Mouse (Mus musculus) embryonic facial prominence, embryonic 15.5 days (tissue): Measurements from ENCODE around the gene Pde6h. TPM values are rescaled to one million over a fixed set of nuclear protein-coding genes. Genes with fewer than 3 reads are reported as not detected.
A peak's percentile ranks its signal among the peaks of the same experiment; 100 is the strongest.

ENCODE experiments used
- ATAC-seq: fragments of 200-750 bp; cut with Nextera tagmentation; 2 replicates; pipeline ENCODE4 v1.8.0; 2017; ENCODE audit warnings: low read depth, moderate TSS enrichment; ENCODE audit not compliant: insufficient number of reproducible peaks, low FRiP score, low TSS enrichment
- H3K27ac ChIP-seq: fragments of 300-500 bp; sonication (generic); replicated peaks from 2 replicates; pipeline ENCODE4 v1.5.1; 2015; ENCODE audit warnings: mild to moderate bottlenecking, inconsistent platforms
- H3K27me3 ChIP-seq: fragments of 300-500 bp; sonication (generic); 2 replicates; pipeline ENCODE4 v1.6.1; 2015; ENCODE audit warnings: inconsistent platforms
- H3K36me3 ChIP-seq: fragments of 300-500 bp; sonication (generic); 2 replicates; pipeline ENCODE4 v1.6.1; 2015; ENCODE audit warnings: mild to moderate bottlenecking, inconsistent platforms
- H3K4me1 ChIP-seq: fragments of 300-500 bp; sonication (generic); 2 replicates; pipeline ENCODE4 v1.6.1; 2015; ENCODE audit warnings: inconsistent platforms
- H3K4me2 ChIP-seq: fragments of 300-500 bp; sonication (generic); replicated peaks from 2 replicates; pipeline ENCODE4 v1.6.1; 2015; ENCODE audit warnings: mild to moderate bottlenecking, inconsistent platforms
- H3K4me3 ChIP-seq: fragments of 300-500 bp; sonication (generic); replicated peaks from 2 replicates; pipeline ENCODE4 v1.5.1; 2015; ENCODE audit warnings: mild to moderate bottlenecking, inconsistent platforms
- H3K9ac ChIP-seq: fragments of 300-500 bp; sonication (generic); 2 replicates; pipeline ENCODE4 v1.6.1; 2015; ENCODE audit warnings: inconsistent platforms
- H3K9me3 ChIP-seq: fragments of 300-500 bp; sonication (generic); replicated peaks from 2 replicates; pipeline ENCODE4 v1.6.1; 2016; ENCODE audit warnings: inconsistent platforms
- WGBS: fragments of 180-500 bp; shearing (Covaris S2); methylation state at CpG from one replicate; pipeline ENCODE4 v1.1.7; 2015; 5-methylcytosine and 5-hydroxymethylcytosine counted together
- polyA plus RNA-seq: library from polyadenylated mRNA; unstranded; fragments of >200 nt; fragmentation: Nextera tagmentation; extraction: Ambion mirVana; gene quantifications from 2 replicates; pipeline ENCODE4 v1.2.1, GENCODE M21; 2015

The Pde6h gene
- polyA plus RNA-seq, 1 experiment from 2014 or later: not detected

- H3K4me2 ChIP-seq: no peak overlapping the region
- no peak overlapping the region for H3K9ac ChIP-seq
- WGBS: 83% methylated on average over 3 of the region's 3 CpGs
- no peaks in the 10 kb centered on the region for H3K36me3 ChIP-seq
- no peaks in the 10 kb centered on the region for H3K9me3 ChIP-seq
- no peak for ATAC-seq
- no peak overlapping the region for H3K4me3 ChIP-seq
- no peaks in the 10 kb centered on the region for H3K27me3 ChIP-seq
- H3K27ac ChIP-seq: no peak overlapping the region
- no peaks in the 10 kb centered on the region; the same call in 1 of the 2 replicates for H3K4me1 ChIP-seq
Measured at GRCm38 (mm10) chr6:136999009-136999408, 75.4 kb downstream of the Pde6h start.

DNA sequence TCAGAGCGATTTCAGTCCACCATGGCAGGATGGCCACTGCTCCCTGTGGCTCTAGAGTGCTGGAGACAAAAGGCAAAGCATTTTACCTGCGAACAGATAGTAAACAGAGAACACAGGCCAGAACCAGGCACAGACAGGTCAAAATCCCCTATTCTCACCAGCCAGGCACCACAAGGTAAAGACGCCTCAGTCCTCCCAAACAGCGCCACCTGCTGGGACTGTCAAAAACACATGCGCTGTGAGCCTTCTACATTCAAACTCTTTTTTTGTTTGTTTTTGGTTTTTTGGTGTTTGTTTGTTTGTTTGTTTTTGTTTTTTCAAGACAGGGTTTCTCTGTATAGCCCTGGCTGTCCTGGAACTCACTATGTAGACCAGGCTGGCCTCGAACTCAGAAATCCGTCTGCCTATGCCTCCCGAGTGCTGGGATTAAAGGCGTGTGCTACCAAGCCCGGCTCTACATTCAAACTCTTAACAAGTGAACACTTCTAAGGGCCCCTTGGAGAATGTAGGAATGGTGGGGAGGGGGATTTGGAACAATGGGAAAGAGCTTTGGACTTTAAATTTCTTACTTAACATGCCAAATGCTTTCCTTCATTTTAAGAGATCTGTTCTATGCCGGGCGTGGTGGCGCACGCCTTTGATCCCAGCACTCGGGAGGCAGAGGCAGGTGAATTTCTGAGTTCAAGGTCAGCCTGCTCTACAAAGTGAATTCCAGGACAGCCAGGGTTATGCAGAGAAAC lies 76.2 kb downstream of the Pde6h start:
- Histone ChIP-seq H3K4me1 (no peaks in the 10 kb centered on the region; the same call in 1 of the 2 replicates), H3K4me2 (no peak overlapping the region), H3K36me3 (no peaks in the 10 kb centered on the region), H3K4me3 (no peak overlapping the region), H3K27ac (no peak overlapping the region), H3K9ac (no peak overlapping the region), H3K27me3 (no peaks in the 10 kb centered on the region), H3K9me3 (no peaks in the 10 kb centered on the region)
- 91% methylated on average over 15 of the region's 15 CpGs for WGBS
- no peak for ATAC-seq

DNA sequence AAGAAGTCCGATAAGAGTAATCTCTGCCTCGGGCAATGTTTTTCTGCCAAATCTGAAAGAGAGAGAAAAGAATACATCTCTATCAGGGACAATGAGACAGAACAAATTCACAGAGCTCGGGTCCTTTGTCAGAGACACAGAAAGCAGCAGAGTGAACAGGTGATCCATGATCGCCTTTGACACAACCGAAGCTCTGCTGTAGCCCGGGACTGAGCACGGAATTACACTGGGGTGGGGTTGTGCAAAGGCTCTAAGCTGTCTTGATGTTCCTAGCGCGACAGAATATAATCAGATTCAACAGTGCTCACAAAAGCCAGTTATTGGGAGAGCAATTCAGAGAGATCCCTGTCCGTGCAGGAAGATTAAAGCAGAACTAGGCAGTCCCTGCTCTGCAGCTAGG lies 77.1 kb downstream of the Pde6h start:
- no peak overlapping the region for H3K27ac ChIP-seq
- H3K36me3 ChIP-seq: no peaks in the 10 kb centered on the region
- no peak overlapping the region for H3K4me2 ChIP-seq
- H3K27me3 ChIP-seq: no peaks in the 10 kb centered on the region
- no peaks in the 10 kb centered on the region for H3K9me3 ChIP-seq
- H3K9ac ChIP-seq: no peak overlapping the region
- ATAC-seq: no peak
- H3K4me3 ChIP-seq: no peak overlapping the region
- no peaks in the 10 kb centered on the region; the same call in 1 of the 2 replicates for H3K4me1 ChIP-seq
- WGBS: 72% methylated on average over 10 of the region's 10 CpGs

GRCm38 (mm10) chr6:137001267-137002168 lies 77.9 kb downstream of the Pde6h start:
- 75% methylated on average over 6 of the region's 6 CpGs for WGBS
- ATAC-seq: no peak
- Histone ChIP-seq H3K27ac (no peak overlapping the region), H3K4me2 (no peak overlapping the region), H3K36me3 (no peaks in the 10 kb centered on the region), H3K9me3 (no peaks in the 10 kb centered on the region), H3K9ac (no peak overlapping the region), H3K27me3 (no peaks in the 10 kb centered on the region), H3K4me3 (no peak overlapping the region), H3K4me1 (no peaks in the 10 kb centered on the region; the same call in 1 of the 2 replicates)

DNA sequence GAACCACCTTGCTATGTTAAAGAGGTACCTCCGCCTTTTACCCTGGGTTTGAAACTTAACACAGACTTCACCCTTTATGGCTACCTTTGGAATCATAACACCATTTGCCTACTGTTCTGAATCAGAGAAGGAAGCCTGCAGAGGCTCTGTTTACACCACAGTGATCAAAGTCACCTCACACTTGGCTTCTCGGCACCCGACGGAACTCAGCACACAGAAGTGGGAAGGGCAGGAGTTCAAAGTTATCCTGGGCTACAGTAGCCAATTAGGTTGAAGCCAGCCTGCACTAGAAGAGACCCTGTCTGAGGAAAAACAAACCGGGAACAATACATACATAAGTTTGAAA lies 78.5 kb downstream of the Pde6h start:
- Histone ChIP-seq H3K36me3 (no peaks in the 10 kb centered on the region), H3K4me2 (no peak overlapping the region), H3K9me3 (no peaks in the 10 kb centered on the region), H3K4me1 (no peaks in the 10 kb centered on the region), H3K27ac (no peak overlapping the region), H3K9ac (no peak overlapping the region), H3K27me3 (no peaks in the 10 kb centered on the region), H3K4me3 (no peak overlapping the region)
- no peak for ATAC-seq
- 75% methylated on average over 5 of the region's 5 CpGs for WGBS

DNA sequence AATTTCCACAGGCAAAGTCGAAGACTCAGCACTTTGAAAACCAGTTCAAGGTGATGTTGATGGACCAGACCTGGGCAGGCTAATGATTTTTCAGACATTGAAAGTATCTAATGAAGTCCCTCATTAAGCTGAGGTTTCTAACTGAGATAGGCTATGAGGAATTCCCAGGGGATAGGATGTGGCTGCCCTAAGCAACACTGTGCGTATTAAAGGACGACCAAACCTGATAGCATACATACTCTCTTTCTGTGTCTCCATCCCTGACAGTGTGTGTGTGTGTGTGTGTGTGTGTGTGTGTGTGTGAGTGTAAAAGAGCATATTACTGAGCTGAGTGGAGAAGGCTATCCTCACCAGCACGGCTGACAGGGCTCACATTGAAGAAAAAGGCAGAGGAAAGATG lies 80.7 kb downstream of the Pde6h start:
- Histone ChIP-seq H3K36me3 (no peaks in the 10 kb centered on the region), H3K4me3 (no peak overlapping the region), H3K4me2 (no peak overlapping the region), H3K9ac (no peak overlapping the region), H3K4me1 (no peaks in the 10 kb centered on the region), H3K27ac (no peak overlapping the region), H3K9me3 (no peaks in the 10 kb centered on the region), H3K27me3 (no peaks in the 10 kb centered on the region)
- WGBS: 88% methylated on average over 4 of the region's 4 CpGs
- no peak for ATAC-seq

- H3K4me2 ChIP-seq: no peak overlapping the region
- no peak overlapping the region for H3K27ac ChIP-seq
- WGBS: 80% methylated on average over 5 of the region's 5 CpGs
- no peaks in the 10 kb centered on the region for H3K27me3 ChIP-seq
- H3K4me1 ChIP-seq: no peaks in the 10 kb centered on the region
- no peak overlapping the region for H3K4me3 ChIP-seq
- no peak for ATAC-seq
- no peaks in the 10 kb centered on the region for H3K36me3 ChIP-seq
- no peaks in the 10 kb centered on the region for H3K9me3 ChIP-seq
- H3K9ac ChIP-seq: no peak overlapping the region
Measured at GRCm38 (mm10) chr6:137011187-137011586, 87.6 kb downstream of the Pde6h start.

- 74% methylated on average over 6 of the region's 6 CpGs for WGBS
- Histone ChIP-seq H3K27ac (no peak overlapping the region), H3K4me1 (peaks cover 7% of the 10 kb centered on the region), H3K36me3 (no peaks in the 10 kb centered on the region), H3K9ac (no peak overlapping the region), H3K9me3 (no peaks in the 10 kb centered on the region), H3K4me3 (no peak overlapping the region), H3K4me2 (no peak overlapping the region), H3K27me3 (no peaks in the 10 kb centered on the region)
- ATAC-seq: no peak
Measured at GRCm38 (mm10) chr6:137014346-137014745, 90.7 kb downstream of the Pde6h start.

DNA sequence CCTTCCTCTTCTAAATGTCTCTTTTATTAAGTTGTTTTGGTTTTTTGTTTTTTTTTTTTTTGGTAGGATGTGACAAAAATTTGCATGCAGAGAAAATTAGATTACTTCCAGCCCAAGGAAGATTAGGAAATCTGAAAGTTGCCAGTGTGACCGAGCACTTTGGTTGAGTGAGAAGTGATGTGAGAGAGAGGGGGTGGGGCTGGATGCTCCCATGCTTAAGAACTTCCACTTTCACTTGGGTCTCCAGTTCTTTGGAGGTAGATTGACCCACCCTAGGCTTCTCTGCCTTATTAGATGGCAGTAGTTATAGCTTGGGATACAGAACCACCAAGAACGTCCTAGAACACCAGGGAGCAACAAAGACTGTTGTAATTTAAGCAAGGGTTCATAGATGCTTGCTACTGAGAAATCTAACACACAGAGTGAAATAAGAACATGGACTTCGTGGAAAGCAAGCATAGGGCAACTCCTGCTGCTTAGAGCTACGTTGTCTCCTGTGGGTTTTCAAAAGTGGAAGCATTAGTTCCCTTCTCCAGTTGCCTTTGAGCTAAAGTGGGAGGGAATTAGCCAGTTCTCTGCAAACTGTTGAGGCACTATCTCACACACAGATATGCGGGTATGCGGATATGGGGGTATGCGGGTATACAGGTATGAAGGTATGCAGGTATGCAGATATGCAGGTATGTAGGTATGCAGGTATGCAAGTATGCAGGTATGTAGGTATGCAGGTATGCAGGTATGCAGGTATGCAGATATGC lies 93.8 kb downstream of the Pde6h start:
- Histone ChIP-seq H3K27ac (peak overlapping the region; percentile 24), H3K9ac (no peak overlapping the region), H3K27me3 (no peaks in the 10 kb centered on the region), H3K36me3 (no peaks in the 10 kb centered on the region), H3K4me2 (peak overlapping the region; percentile 5; the same call in 1 of the 2 replicates), H3K9me3 (no peaks in the 10 kb centered on the region), H3K4me3 (no peak overlapping the region), H3K4me1 (peaks cover 7% of the 10 kb centered on the region)
- ATAC-seq: no peak
- WGBS: 66% methylated on average over 7 of the region's 7 CpGs
